Mouse (Mus musculus): ENCODE data around the gene Tcf7l2.

Tcf7l2 gene

GRCm38 (mm10) chr19:55862559-55862958, 120.9 kb downstream of the Tcf7l2 start:
- no peak for DNase-seq (ENCODE audit: low read depth)

- no peak for DNase-seq (ENCODE audit: low read depth)
Measured at GRCm38 (mm10) chr19:55865049-55865448, 123.4 kb downstream of the Tcf7l2 start.

- no peak for DNase-seq (ENCODE audit: low read depth)
Measured at GRCm38 (mm10) chr19:55865774-55866578, 124.4 kb downstream of the Tcf7l2 start.

- no peak for DNase-seq (ENCODE audit: low read depth)
Measured at GRCm38 (mm10) chr19:55867255-55867654, 125.6 kb downstream of the Tcf7l2 start.

- no peak for DNase-seq (ENCODE audit: low read depth)
Measured at GRCm38 (mm10) chr19:55867905-55868304, 126.3 kb downstream of the Tcf7l2 start.

GRCm38 (mm10) chr19:55868597-55868996, 127.0 kb downstream of the Tcf7l2 start:
- no peak for DNase-seq (ENCODE audit: low read depth)

- DNase-seq (ENCODE audit: low read depth) = no peak
Measured at GRCm38 (mm10) chr19:55870825-55871224, 129.2 kb downstream of the Tcf7l2 start.

GRCm38 (mm10) chr19:55871496-55871895, 129.9 kb downstream of the Tcf7l2 start:
- DNase-seq (ENCODE audit: low read depth) = no peak

- no peak for DNase-seq (ENCODE audit: low read depth)
Measured at GRCm38 (mm10) chr19:55873221-55873620, 131.6 kb downstream of the Tcf7l2 start.

GRCm38 (mm10) chr19:55876501-55876900, 134.9 kb downstream of the Tcf7l2 start:
- DNase-seq (ENCODE audit: low read depth) = peak; percentile 98

- no peak for DNase-seq (ENCODE audit: low read depth)
Measured at GRCm38 (mm10) chr19:55877404-55877915, 135.8 kb downstream of the Tcf7l2 start.

GRCm38 (mm10) chr19:55880664-55881359, 139.2 kb downstream of the Tcf7l2 start:
- peak; percentile 94 for DNase-seq (ENCODE audit: low read depth)

GRCm38 (mm10) chr19:55886536-55886935, 144.9 kb downstream of the Tcf7l2 start:
- no peak for DNase-seq (ENCODE audit: low read depth)

- DNase-seq (ENCODE audit: low read depth) = no peak
Measured at GRCm38 (mm10) chr19:55891692-55892183, 150.1 kb downstream of the Tcf7l2 start.

- no peak for DNase-seq (ENCODE audit: low read depth)
Measured at GRCm38 (mm10) chr19:55893557-55893956, 151.9 kb downstream of the Tcf7l2 start.

GRCm38 (mm10) chr19:55894396-55894795, 152.8 kb downstream of the Tcf7l2 start:
- DNase-seq (ENCODE audit: low read depth) = no peak

- no peak for DNase-seq (ENCODE audit: low read depth)
Measured at GRCm38 (mm10) chr19:55895317-55895716, 153.7 kb downstream of the Tcf7l2 start.

- no peak for DNase-seq (ENCODE audit: low read depth)
Measured at GRCm38 (mm10) chr19:55895807-55896420, 154.3 kb downstream of the Tcf7l2 start.

- DNase-seq (ENCODE audit: low read depth) = no peak
Measured at GRCm38 (mm10) chr19:55896629-55897028, 155.0 kb downstream of the Tcf7l2 start.

GRCm38 (mm10) chr19:55902573-55903385, 161.2 kb downstream of the Tcf7l2 start:
- DNase-seq (ENCODE audit: low read depth) = no peak

- no peak for DNase-seq (ENCODE audit: low read depth)
Measured at GRCm38 (mm10) chr19:55909039-55909438, 167.4 kb downstream of the Tcf7l2 start.

- DNase-seq (ENCODE audit: low read depth) = no peak
Measured at GRCm38 (mm10) chr19:55911941-55912340, 170.3 kb downstream of the Tcf7l2 start.
